Mouse (Mus musculus) lung, embryonic 16.5 days (tissue): Measurements from ENCODE around the gene Stk39. TPM values are rescaled to one million over a fixed set of nuclear protein-coding genes. Genes with fewer than 3 reads are reported as not detected.

ENCODE experiments used
- ATAC-seq: fragments of 200-750 bp; cut with Nextera tagmentation; 2 replicates; pipeline ENCODE4 v1.8.0; 2017; ENCODE audit warnings: low read depth, mild to moderate bottlenecking, moderate library complexity
- H3K27ac ChIP-seq: fragments of 300-500 bp; sonication (generic); 2 replicates; pipeline ENCODE4 v1.5.1; 2014; ENCODE audit warnings: mild to moderate bottlenecking, control low read depth, low read length
- H3K27me3 ChIP-seq: fragments of 300-500 bp; sonication (generic); 2 replicates; pipeline ENCODE4 v1.6.1; 2014; ENCODE audit warnings: low read depth, low read length, mixed read lengths; ENCODE audit not compliant: control insufficient read depth, insufficient read depth
- H3K36me3 ChIP-seq: fragments of 300-500 bp; sonication (generic); 2 replicates; pipeline ENCODE4 v1.6.1; 2014; ENCODE audit warnings: low read length; ENCODE audit not compliant: control insufficient read depth, insufficient read depth
- H3K4me1 ChIP-seq: fragments of 300-500 bp; sonication (generic); replicated peaks from 2 replicates; pipeline ENCODE4 v1.6.1; 2014; ENCODE audit warnings: low read length, mixed read lengths; ENCODE audit not compliant: control insufficient read depth, insufficient read depth
- H3K4me2 ChIP-seq: fragments of 300-500 bp; sonication (generic); 2 replicates; pipeline ENCODE4 v1.6.1; 2014; ENCODE audit warnings: low read depth, low read length, control low read depth
- H3K4me3 ChIP-seq: fragments of 300-500 bp; sonication (generic); 2 replicates; pipeline ENCODE4 v1.5.1; 2014; ENCODE audit warnings: mild to moderate bottlenecking, low read length, control low read depth
- H3K9ac ChIP-seq: fragments of 300-500 bp; sonication (generic); 2 replicates; pipeline ENCODE4 v1.6.1; 2014; ENCODE audit warnings: low read length, control low read depth
- H3K9me3 ChIP-seq: fragments of 300-500 bp; sonication (generic); 2 replicates; pipeline ENCODE4 v1.6.1; 2016; ENCODE audit warnings: low read length; ENCODE audit not compliant: control insufficient read depth
- WGBS: fragments of 180-500 bp; shearing (Covaris S2); extraction: QIAGEN DNeasy Blood & Tissue Kit; methylation state at CpG from one replicate; pipeline ENCODE4 v1.1.7; 2014; 5-methylcytosine and 5-hydroxymethylcytosine counted together
- polyA plus RNA-seq: library from polyadenylated mRNA; unstranded; fragments of >200 nt; fragmentation: Nextera tagmentation; extraction: Ambion mirVana; gene quantifications from 2 replicates; pipeline ENCODE4 v1.2.1, GENCODE M21; 2015

Gene Stk39
- polyA plus RNA-seq, 1 experiment from 2014 or later, result 13.0 TPM

DNA sequence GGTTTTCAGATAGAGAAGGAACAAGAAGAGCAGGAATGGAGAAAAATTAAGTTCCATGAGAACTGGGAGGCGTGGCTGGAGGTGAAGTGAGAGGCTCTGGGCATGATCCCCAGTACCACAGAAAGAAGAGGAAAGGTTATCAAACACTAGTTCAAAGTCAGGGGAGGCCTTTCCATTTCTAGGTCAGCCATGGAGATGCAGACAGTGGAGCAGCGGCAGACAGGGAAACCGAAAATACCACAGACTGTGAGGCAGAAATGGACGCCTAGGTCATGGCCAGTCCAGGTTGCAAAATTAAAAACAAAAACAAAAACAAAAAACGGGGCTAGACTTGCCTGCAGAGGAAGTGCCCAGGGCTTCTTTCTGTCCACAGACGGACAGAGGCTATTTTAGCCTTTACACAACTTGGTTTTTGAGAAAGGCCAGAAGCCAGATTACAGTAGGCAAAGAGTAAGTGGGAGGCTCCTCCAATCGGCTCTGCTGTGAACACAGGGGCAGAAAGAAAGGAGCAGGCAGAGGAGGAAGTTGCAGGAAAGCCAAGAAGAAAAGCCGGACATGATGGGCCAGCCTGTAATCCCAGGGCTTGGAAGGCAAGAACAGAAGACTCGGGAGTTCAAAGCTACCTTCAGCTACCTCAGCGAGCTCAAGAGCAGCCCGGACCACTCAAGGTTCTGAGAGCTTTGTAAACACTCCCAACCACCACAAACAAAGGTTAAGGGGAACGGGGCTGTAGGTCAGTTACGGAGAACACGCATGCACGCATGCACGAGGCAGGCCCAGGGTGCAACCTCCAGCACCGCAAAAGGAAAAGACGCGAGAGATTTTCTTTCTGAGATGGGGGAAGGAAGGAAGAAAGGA lies 6.6 kb downstream of the Stk39 start:
- peak overlapping the region; percentile 88 for H3K27ac ChIP-seq
- peaks cover 25% of the 10 kb centered on the region for H3K4me1 ChIP-seq
- no peaks in the 10 kb centered on the region for H3K9me3 ChIP-seq
- no peaks in the 10 kb centered on the region for H3K27me3 ChIP-seq
- peak; percentile 58 for ATAC-seq
- H3K36me3 ChIP-seq, result no peaks in the 10 kb centered on the region
- no peak overlapping the region for H3K4me3 ChIP-seq
- 43% methylated on average over 19 of the region's 19 CpGs for WGBS
- peak overlapping the region; percentile 33 for H3K4me2 ChIP-seq
- H3K9ac ChIP-seq, result no peak overlapping the region

DNA sequence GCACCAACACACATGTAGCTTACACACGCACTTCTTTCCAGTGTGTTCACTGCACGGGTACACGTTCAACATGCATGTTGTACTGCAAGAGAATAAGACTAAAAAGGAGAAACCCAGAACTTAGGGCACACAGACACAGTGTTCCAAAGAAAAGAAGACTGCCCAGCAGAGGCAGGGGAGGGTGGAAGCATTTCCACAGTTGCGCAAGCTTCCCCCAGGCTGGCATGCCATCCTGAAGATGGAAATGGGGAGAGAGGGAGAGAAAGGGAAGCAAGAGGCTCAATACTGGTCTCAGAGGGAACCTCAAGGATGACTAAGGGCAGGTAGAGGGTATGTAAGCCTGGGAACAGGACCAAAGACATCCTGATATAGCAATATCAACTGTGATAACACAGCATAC lies 7.6 kb downstream of the Stk39 start:
- peaks cover 25% of the 10 kb centered on the region for H3K4me1 ChIP-seq
- WGBS, result 95% methylated on average over 4 of the region's 4 CpGs
- no peak overlapping the region for H3K9ac ChIP-seq
- no peak overlapping the region for H3K4me3 ChIP-seq
- H3K4me2 ChIP-seq, result no peak overlapping the region
- H3K27me3 ChIP-seq, result no peaks in the 10 kb centered on the region
- H3K36me3 ChIP-seq, result no peaks in the 10 kb centered on the region
- H3K27ac ChIP-seq, result no peak overlapping the region
- no peaks in the 10 kb centered on the region for H3K9me3 ChIP-seq
- ATAC-seq, result no peak

DNA sequence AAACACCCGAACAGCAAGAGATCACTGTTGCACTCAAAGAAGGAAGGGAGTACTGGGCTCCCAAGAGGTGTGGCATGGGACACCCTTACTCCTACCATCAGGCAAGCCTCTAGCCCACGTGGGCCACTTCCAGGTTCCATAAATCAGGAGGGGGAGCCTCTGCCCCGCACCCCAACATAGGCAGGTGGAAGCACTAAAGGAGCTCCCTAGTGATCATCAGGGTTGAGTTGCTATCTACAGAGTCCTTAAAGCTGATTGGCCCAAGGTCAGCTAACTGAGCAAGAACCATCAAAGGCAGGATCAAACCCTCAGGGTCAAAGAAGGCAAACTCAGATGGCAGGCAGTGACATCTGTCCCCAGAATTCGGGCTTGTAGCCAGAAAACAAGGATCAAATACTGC lies 8.3 kb downstream of the Stk39 start:
- WGBS, result 65% methylated on average over 4 of the region's 4 CpGs
- Histone ChIP-seq H3K4me3 (no peak overlapping the region), H3K27ac (no peak overlapping the region), H3K4me1 (peaks cover 25% of the 10 kb centered on the region), H3K4me2 (no peak overlapping the region), H3K9me3 (0 out of 2 replicates have a peak, but pooled peaks cover 4% of the 10 kb centered on the region), H3K27me3 (no peaks in the 10 kb centered on the region), H3K36me3 (no peaks in the 10 kb centered on the region), H3K9ac (no peak overlapping the region)
- no peak for ATAC-seq

DNA sequence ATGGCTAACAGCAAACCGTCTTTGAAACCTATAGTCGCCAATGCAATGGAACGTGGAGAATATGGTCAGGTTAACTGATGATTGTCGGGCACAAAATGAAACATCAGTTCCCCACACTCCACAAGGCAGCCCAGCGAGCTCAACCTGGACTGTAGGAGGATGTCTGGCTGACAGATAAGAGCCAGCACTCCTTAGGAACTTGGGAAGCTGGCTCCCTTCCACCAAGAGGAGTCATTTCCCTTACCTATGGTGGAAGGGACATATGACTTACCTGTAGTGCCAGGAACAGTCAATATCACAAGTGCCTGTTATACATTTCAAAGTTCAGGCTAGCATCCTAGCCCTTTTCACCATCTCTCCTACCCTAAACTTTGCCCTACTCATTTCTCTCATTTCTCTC lies 14.0 kb downstream of the Stk39 start:
- no peak overlapping the region for H3K9ac ChIP-seq
- H3K4me1 ChIP-seq, result peaks cover 8% of the 10 kb centered on the region; the same call in 1 of the 2 replicates
- H3K27me3 ChIP-seq, result no peaks in the 10 kb centered on the region
- H3K4me3 ChIP-seq, result no peak overlapping the region
- no peak overlapping the region for H3K27ac ChIP-seq
- no peaks in the 10 kb centered on the region for H3K36me3 ChIP-seq
- ATAC-seq, result no peak
- WGBS, result 66% methylated on average over 5 of the region's 5 CpGs
- 0 out of 2 replicates have a peak, but pooled peaks cover 4% of the 10 kb centered on the region for H3K9me3 ChIP-seq
- H3K4me2 ChIP-seq, result no peak overlapping the region

DNA sequence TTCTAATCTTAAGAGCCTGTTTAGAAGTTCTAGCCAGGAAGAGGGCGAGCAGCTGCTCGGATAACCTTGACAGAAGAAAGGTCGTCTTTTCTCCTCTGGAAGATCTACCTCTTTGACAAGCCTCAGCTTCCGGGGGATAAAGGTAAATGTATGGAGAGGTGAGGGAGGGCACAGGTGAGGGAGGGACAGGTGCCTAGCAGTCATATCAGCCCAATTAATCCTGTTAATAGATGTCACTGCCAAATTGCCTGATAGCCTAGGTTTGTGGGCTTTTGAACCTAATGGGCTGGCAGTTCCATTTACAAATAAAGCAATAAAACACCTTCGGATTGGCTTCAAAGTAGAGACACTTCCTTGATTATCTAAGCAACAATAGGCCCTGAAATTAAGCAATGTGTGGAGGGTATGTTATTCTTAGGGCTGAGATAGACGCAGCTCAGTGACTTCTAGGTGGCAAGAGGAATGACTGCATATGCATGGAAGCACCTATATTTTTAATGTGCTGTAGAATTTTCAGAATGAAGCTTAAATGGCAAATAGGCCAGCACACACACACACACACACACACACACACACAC lies 14.5 kb downstream of the Stk39 start:
- Histone ChIP-seq H3K36me3 (no peaks in the 10 kb centered on the region), H3K4me2 (no peak overlapping the region), H3K4me3 (no peak overlapping the region), H3K27ac (no peak overlapping the region), H3K27me3 (no peaks in the 10 kb centered on the region), H3K9me3 (0 out of 2 replicates have a peak, but pooled peaks cover 4% of the 10 kb centered on the region), H3K9ac (no peak overlapping the region), H3K4me1 (peaks cover 8% of the 10 kb centered on the region; the same call in 1 of the 2 replicates)
- 64% methylated on average over 6 of the region's 6 CpGs for WGBS
- no peak for ATAC-seq

GRCm38 (mm10) chr2:68456899-68457298 lies 15.2 kb downstream of the Stk39 start:
- Histone ChIP-seq H3K27ac (no peak overlapping the region), H3K9ac (no peak overlapping the region), H3K4me3 (no peak overlapping the region), H3K27me3 (no peaks in the 10 kb centered on the region), H3K4me1 (peaks cover 8% of the 10 kb centered on the region; the same call in 1 of the 2 replicates), H3K36me3 (no peaks in the 10 kb centered on the region), H3K9me3 (0 out of 2 replicates have a peak, but pooled peaks cover 4% of the 10 kb centered on the region), H3K4me2 (no peak overlapping the region)
- WGBS, result 62% methylated on average over 6 of the region's 6 CpGs
- ATAC-seq, result no peak

- H3K27ac ChIP-seq, result no peak overlapping the region
- 56% methylated on average over 4 of the region's 4 CpGs for WGBS
- no peak overlapping the region for H3K4me2 ChIP-seq
- H3K27me3 ChIP-seq, result no peaks in the 10 kb centered on the region
- no peak overlapping the region for H3K9ac ChIP-seq
- peaks cover 12% of the 10 kb centered on the region for H3K4me1 ChIP-seq
- ATAC-seq, result no peak
- no peaks in the 10 kb centered on the region for H3K9me3 ChIP-seq
- no peaks in the 10 kb centered on the region for H3K36me3 ChIP-seq
- no peak overlapping the region for H3K4me3 ChIP-seq
These were observed 19.7 kb downstream of the Stk39 start for GRCm38 (mm10) chr2:68452379-68452778.

GRCm38 (mm10) chr2:68448035-68448434 lies 24.0 kb downstream of the Stk39 start:
- 93% methylated on average over 10 of the region's 10 CpGs for WGBS
- no peak for ATAC-seq
- H3K4me2 ChIP-seq, result no peak overlapping the region
- H3K9me3 ChIP-seq, result no peaks in the 10 kb centered on the region
- H3K9ac ChIP-seq, result no peak overlapping the region
- no peak overlapping the region for H3K4me3 ChIP-seq
- no peak overlapping the region for H3K27ac ChIP-seq
- no peaks in the 10 kb centered on the region for H3K27me3 ChIP-seq
- H3K36me3 ChIP-seq, result no peaks in the 10 kb centered on the region
- H3K4me1 ChIP-seq, result peaks cover 7% of the 10 kb centered on the region

GRCm38 (mm10) chr2:68443141-68443540 lies 28.9 kb downstream of the Stk39 start:
- Histone ChIP-seq H3K36me3 (no peaks in the 10 kb centered on the region), H3K9ac (no peak overlapping the region), H3K4me2 (no peak overlapping the region), H3K9me3 (no peaks in the 10 kb centered on the region), H3K4me3 (no peak overlapping the region), H3K27ac (no peak overlapping the region), H3K4me1 (peaks cover 11% of the 10 kb centered on the region), H3K27me3 (no peaks in the 10 kb centered on the region)
- ATAC-seq, result no peak
- WGBS, result 80% methylated on average over 6 of the region's 6 CpGs
